Mouse (Mus musculus) small intestine, adult 2 months (tissue): Measurements from ENCODE around the gene Igsf1.

ENCODE experiments used
- CTCF ChIP-seq: fragments of 200-500 bp; IDR thresholded peaks from 2 replicates; pipeline ENCODE4 v1.5.1; 2012; ENCODE audit warnings: low read depth, mild to moderate bottlenecking, control low read depth, inconsistent platforms, low read length, moderate library complexity, mixed read lengths; ENCODE audit not compliant: insufficient replicate concordance, insufficient read length; ENCODE audit errors: extremely low read depth
- POLR2A ChIP-seq: fragments of 200-500 bp; IDR thresholded peaks from 2 replicates; pipeline ENCODE4 v1.6.1; 2012; ENCODE audit warnings: low read depth, mild to moderate bottlenecking, control low read depth, inconsistent platforms, low read length, moderate library complexity

DNA sequence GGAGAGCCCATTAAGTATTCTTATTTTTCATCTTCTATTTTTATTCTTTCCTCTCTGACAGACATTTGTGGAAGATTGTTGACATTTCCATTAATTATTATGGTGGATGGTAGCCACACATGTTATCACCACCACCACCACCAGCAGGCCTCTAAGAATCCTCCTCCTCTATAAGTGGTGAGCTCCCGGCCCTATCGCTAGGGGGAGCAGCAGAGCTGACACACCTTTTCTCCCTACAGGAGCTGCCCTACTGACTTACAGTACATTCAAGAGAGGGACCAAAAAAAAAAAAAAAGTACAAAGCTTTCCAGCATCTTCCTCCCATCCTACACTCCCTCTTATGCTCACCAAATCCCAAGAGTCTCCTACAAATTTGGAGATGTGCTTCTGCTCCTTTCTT, 26.7 kb downstream of the Igsf1 start:
- TF ChIP-seq CTCF: no peak
- TF ChIP-seq POLR2A: no peak
